Mouse (Mus musculus): Measurements from ENCODE around the gene Ptgfr. TPM values are rescaled to one million over a fixed set of nuclear protein-coding genes. Genes with fewer than 3 reads are reported as not detected.

Ptgfr gene
- polyA plus RNA-seq (2015; fragmentation: Nextera tagmentation; extraction: Ambion mirVana): 0.14 TPM in 2 replicates

- 0 out of 2 replicates have a peak, but pooled peaks have one; percentile 50 for ATAC-seq (ENCODE audit: low read depth)
- H3K4me2 ChIP-seq (ENCODE audit: low read depth, low read length): peak within 1 kb of the TSS; percentile 51
- H3K36me3 ChIP-seq (ENCODE audit: control insufficient read depth, insufficient read depth): no peaks in the 10 kb centered on the region
- H3K4me1 ChIP-seq (ENCODE audit: control insufficient read depth, low read depth, low read length): no peaks in the 10 kb centered on the region; the same call in 1 of the 2 replicates
- H3K27me3 ChIP-seq (ENCODE audit: control insufficient read depth, insufficient read depth, low read depth, low read length): peaks cover 7% of the 10 kb centered on the region
- 3% methylated on average over 30 of the region's 30 CpGs for WGBS (ENCODE audit: insufficient replicate concordance)
- H3K4me3 ChIP-seq (ENCODE audit: low read depth, low read length): peak within 1 kb of the TSS; percentile 40
- no peak within 1 kb of the TSS for H3K27ac ChIP-seq (ENCODE audit: low read length)
- H3K9ac ChIP-seq (ENCODE audit: low read depth, low read length): no peak within 1 kb of the TSS
- no peaks in the 10 kb centered on the region for H3K9me3 ChIP-seq (replicated peaks; ENCODE audit: control insufficient read depth, low read length)
These were observed at the start of gene Ptgfr for GRCm38 (mm10) chr3:151836871-151837680. Gene Ptgfr, minus strand, starts transcription at chr3:151837630.

GRCm38 (mm10) chr3:151883881-151884280, 46.5 kb upstream of the Ptgfr start:
- no peak overlapping the region for H3K4me3 ChIP-seq (ENCODE audit: low read depth, low read length)
- no peaks in the 10 kb centered on the region for H3K4me1 ChIP-seq (ENCODE audit: control insufficient read depth, low read depth, low read length)
- no peak overlapping the region for H3K27ac ChIP-seq (ENCODE audit: low read length)
- no peaks in the 10 kb centered on the region for H3K36me3 ChIP-seq (ENCODE audit: control insufficient read depth, insufficient read depth)
- no peaks in the 10 kb centered on the region for H3K27me3 ChIP-seq (ENCODE audit: control insufficient read depth, insufficient read depth, low read depth, low read length)
- no peak for ATAC-seq (ENCODE audit: low read depth)
- no peaks in the 10 kb centered on the region for H3K9me3 ChIP-seq (replicated peaks; ENCODE audit: control insufficient read depth, low read length)
- no peak overlapping the region for H3K9ac ChIP-seq (ENCODE audit: low read depth, low read length)
- 49% methylated on average over 5 of the region's 5 CpGs for WGBS (ENCODE audit: insufficient replicate concordance)
- no peak overlapping the region for H3K4me2 ChIP-seq (ENCODE audit: low read depth, low read length)

- no peaks in the 10 kb centered on the region for H3K27me3 ChIP-seq (ENCODE audit: control insufficient read depth, insufficient read depth, low read depth, low read length)
- H3K4me2 ChIP-seq (ENCODE audit: low read depth, low read length): no peak overlapping the region
- H3K4me3 ChIP-seq (ENCODE audit: low read depth, low read length): no peak overlapping the region
- no peak for ATAC-seq (ENCODE audit: low read depth)
- no peaks in the 10 kb centered on the region for H3K36me3 ChIP-seq (ENCODE audit: control insufficient read depth, insufficient read depth)
- WGBS (ENCODE audit: insufficient replicate concordance): 43% methylated on average over 2 of the region's 2 CpGs
- no peak overlapping the region for H3K9ac ChIP-seq (ENCODE audit: low read depth, low read length)
- H3K27ac ChIP-seq (ENCODE audit: low read length): no peak overlapping the region
- no peaks in the 10 kb centered on the region for H3K9me3 ChIP-seq (replicated peaks; ENCODE audit: control insufficient read depth, low read length)
- no peaks in the 10 kb centered on the region for H3K4me1 ChIP-seq (ENCODE audit: control insufficient read depth, low read depth, low read length)
These were observed 42.6 kb upstream of the Ptgfr start for GRCm38 (mm10) chr3:151879981-151880380.

- ATAC-seq (ENCODE audit: low read depth): no peak
- Histone ChIP-seq H3K36me3 (ENCODE audit: control insufficient read depth, insufficient read depth) (no peaks in the 10 kb centered on the region), H3K9ac (ENCODE audit: low read depth, low read length) (no peak overlapping the region), H3K4me1 (ENCODE audit: control insufficient read depth, low read depth, low read length) (no peaks in the 10 kb centered on the region), H3K9me3 (replicated peaks; ENCODE audit: control insufficient read depth, low read length) (no peaks in the 10 kb centered on the region), H3K4me2 (ENCODE audit: low read depth, low read length) (no peak overlapping the region), H3K4me3 (ENCODE audit: low read depth, low read length) (no peak overlapping the region), H3K27ac (ENCODE audit: low read length) (no peak overlapping the region), H3K27me3 (ENCODE audit: control insufficient read depth, insufficient read depth, low read depth, low read length) (no peaks in the 10 kb centered on the region)
These were observed 31.5 kb upstream of the Ptgfr start for GRCm38 (mm10) chr3:151868970-151869369.

- Histone ChIP-seq H3K4me2 (ENCODE audit: low read depth, low read length) (no peak overlapping the region), H3K4me3 (ENCODE audit: low read depth, low read length) (no peak overlapping the region), H3K36me3 (ENCODE audit: control insufficient read depth, insufficient read depth) (no peaks in the 10 kb centered on the region), H3K27me3 (ENCODE audit: control insufficient read depth, insufficient read depth, low read depth, low read length) (no peaks in the 10 kb centered on the region), H3K27ac (ENCODE audit: low read length) (no peak overlapping the region), H3K9me3 (replicated peaks; ENCODE audit: control insufficient read depth, low read length) (no peaks in the 10 kb centered on the region), H3K9ac (ENCODE audit: low read depth, low read length) (no peak overlapping the region), H3K4me1 (ENCODE audit: control insufficient read depth, low read depth, low read length) (no peaks in the 10 kb centered on the region)
- 70% methylated on average over 1 of the region's 1 CpGs for WGBS (ENCODE audit: insufficient replicate concordance)
- no peak for ATAC-seq (ENCODE audit: low read depth)
These were observed 13.9 kb upstream of the Ptgfr start for GRCm38 (mm10) chr3:151851344-151851743.

GRCm38 (mm10) chr3:151850621-151851020, 13.2 kb upstream of the Ptgfr start:
- Histone ChIP-seq H3K4me3 (ENCODE audit: low read depth, low read length) (no peak overlapping the region), H3K4me1 (ENCODE audit: control insufficient read depth, low read depth, low read length) (no peaks in the 10 kb centered on the region), H3K4me2 (ENCODE audit: low read depth, low read length) (no peak overlapping the region), H3K9ac (ENCODE audit: low read depth, low read length) (no peak overlapping the region), H3K36me3 (ENCODE audit: control insufficient read depth, insufficient read depth) (no peaks in the 10 kb centered on the region), H3K9me3 (replicated peaks; ENCODE audit: control insufficient read depth, low read length) (no peaks in the 10 kb centered on the region), H3K27me3 (ENCODE audit: control insufficient read depth, insufficient read depth, low read depth, low read length) (no peaks in the 10 kb centered on the region), H3K27ac (ENCODE audit: low read length) (no peak overlapping the region)
- 32% methylated on average over 1 of the region's 1 CpGs for WGBS (ENCODE audit: insufficient replicate concordance)
- ATAC-seq (ENCODE audit: low read depth): no peak

GRCm38 (mm10) chr3:151846292-151846691, 8.9 kb upstream of the Ptgfr start:
- Histone ChIP-seq H3K27me3 (ENCODE audit: control insufficient read depth, insufficient read depth, low read depth, low read length) (no peaks in the 10 kb centered on the region), H3K27ac (ENCODE audit: low read length) (no peak overlapping the region), H3K4me3 (ENCODE audit: low read depth, low read length) (no peak overlapping the region), H3K4me1 (ENCODE audit: control insufficient read depth, low read depth, low read length) (no peaks in the 10 kb centered on the region), H3K36me3 (ENCODE audit: control insufficient read depth, insufficient read depth) (no peaks in the 10 kb centered on the region), H3K9me3 (replicated peaks; ENCODE audit: control insufficient read depth, low read length) (no peaks in the 10 kb centered on the region), H3K9ac (ENCODE audit: low read depth, low read length) (no peak overlapping the region), H3K4me2 (ENCODE audit: low read depth, low read length) (no peak overlapping the region)
- 66% methylated on average over 7 of the region's 7 CpGs for WGBS (ENCODE audit: insufficient replicate concordance)
- ATAC-seq (ENCODE audit: low read depth): no peak

GRCm38 (mm10) chr3:151844361-151845154, 7.1 kb upstream of the Ptgfr start:
- Histone ChIP-seq H3K4me3 (ENCODE audit: low read depth, low read length) (no peak overlapping the region), H3K9ac (ENCODE audit: low read depth, low read length) (no peak overlapping the region), H3K4me2 (ENCODE audit: low read depth, low read length) (no peak overlapping the region), H3K4me1 (ENCODE audit: control insufficient read depth, low read depth, low read length) (no peaks in the 10 kb centered on the region), H3K27ac (ENCODE audit: low read length) (no peak overlapping the region), H3K27me3 (ENCODE audit: control insufficient read depth, insufficient read depth, low read depth, low read length) (no peaks in the 10 kb centered on the region), H3K36me3 (ENCODE audit: control insufficient read depth, insufficient read depth) (no peaks in the 10 kb centered on the region), H3K9me3 (replicated peaks; ENCODE audit: control insufficient read depth, low read length) (no peaks in the 10 kb centered on the region)
- 63% methylated on average over 5 of the region's 5 CpGs for WGBS (ENCODE audit: insufficient replicate concordance)
- no peak for ATAC-seq (ENCODE audit: low read depth)

- H3K27ac ChIP-seq (ENCODE audit: low read length): no peak overlapping the region
- no peak for ATAC-seq (ENCODE audit: low read depth)
- WGBS (ENCODE audit: insufficient replicate concordance): 59% methylated on average over 3 of the region's 3 CpGs
These were observed 3.3 kb upstream of the Ptgfr start for GRCm38 (mm10) chr3:151840688-151841087.

More at GRCm38 (mm10) chr3:151840688-151841087, 3.3 kb upstream of the Ptgfr start:
- no peaks in the 10 kb centered on the region for H3K9me3 ChIP-seq (replicated peaks; ENCODE audit: control insufficient read depth, low read length)
- H3K27me3 ChIP-seq (ENCODE audit: control insufficient read depth, insufficient read depth, low read depth, low read length): peaks cover 7% of the 10 kb centered on the region
- no peak overlapping the region for H3K4me2 ChIP-seq (ENCODE audit: low read depth, low read length)
- no peaks in the 10 kb centered on the region for H3K36me3 ChIP-seq (ENCODE audit: control insufficient read depth, insufficient read depth)
- H3K9ac ChIP-seq (ENCODE audit: low read depth, low read length): no peak overlapping the region
- no peaks in the 10 kb centered on the region; the same call in 1 of the 2 replicates for H3K4me1 ChIP-seq (ENCODE audit: control insufficient read depth, low read depth, low read length)
- H3K4me3 ChIP-seq (ENCODE audit: low read depth, low read length): no peak overlapping the region

Data from liver, embryonic 16.5 days (tissue).